Mouse (Mus musculus): ENCODE data around the gene Foxl1.

DNA sequence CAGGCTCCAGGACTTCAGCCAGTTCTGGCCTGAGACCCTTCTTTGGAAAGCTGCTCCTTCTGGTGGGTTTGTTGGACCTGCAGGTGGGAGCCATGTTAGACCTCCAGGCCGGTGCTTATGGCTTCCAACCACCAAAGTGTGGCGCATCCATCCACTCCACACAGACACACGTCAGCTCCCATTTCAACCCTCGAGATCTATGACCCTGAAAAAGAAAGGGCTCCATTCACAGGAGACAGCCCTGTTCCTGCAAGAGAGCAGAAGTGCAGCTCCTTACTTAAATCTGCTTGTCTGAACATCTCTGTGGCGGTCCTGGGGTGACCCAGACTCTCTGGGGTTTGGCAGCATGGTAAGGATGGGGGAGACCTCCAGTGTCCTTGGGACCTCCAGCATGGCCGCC is 34.2 kb upstream of the Foxl1 start:
- TF ChIP-seq POLR2A (IDR thresholded peaks at IDR 0.05; ENCODE audit: borderline replicate concordance, extremely low read depth, insufficient read depth, insufficient read length, poor library complexity, severe bottlenecking) (no peak), CTCF (IDR thresholded peaks at IDR 0.05; ENCODE audit: borderline replicate concordance, extremely low read depth, insufficient read depth, insufficient read length) (no peak)

Measured in brain, embryonic 14.5 days (tissue).